Mouse (Mus musculus): ENCODE results near the gene Sbno2.

The Sbno2 gene

GRCm38 (mm10) chr10:80141786-80142529 lies 36.6 kb upstream of the Sbno2 start:
- peak; percentile 96 to 97 for DNase-seq (ENCODE audit: inconsistent age in 2 of 2, low spot score in 1 of 2)

DNA sequence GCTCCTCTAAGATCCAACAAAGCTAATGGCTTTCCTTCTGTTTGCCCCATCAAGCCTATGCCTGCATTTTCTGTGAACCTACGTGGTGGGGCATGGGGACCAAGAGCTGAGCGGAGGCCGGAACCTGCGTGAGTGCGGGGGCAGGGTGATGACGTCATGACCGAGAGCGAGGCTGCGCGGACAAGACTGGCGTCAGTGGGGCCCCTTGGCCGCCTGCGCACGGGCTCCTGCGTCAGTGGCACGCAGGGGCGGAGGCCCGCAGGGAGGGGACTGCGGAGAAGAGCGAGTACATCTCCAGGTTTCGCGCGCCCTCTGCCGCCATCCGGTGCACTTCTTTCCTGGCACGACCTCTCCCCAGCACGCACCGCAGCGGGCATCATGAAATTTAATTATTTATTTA lies 35.9 kb upstream of the Sbno2 start:
- DNase-seq (ENCODE audit: inconsistent age in 2 of 2, low spot score in 1 of 2) = peak; percentile 98 to 99

DNA sequence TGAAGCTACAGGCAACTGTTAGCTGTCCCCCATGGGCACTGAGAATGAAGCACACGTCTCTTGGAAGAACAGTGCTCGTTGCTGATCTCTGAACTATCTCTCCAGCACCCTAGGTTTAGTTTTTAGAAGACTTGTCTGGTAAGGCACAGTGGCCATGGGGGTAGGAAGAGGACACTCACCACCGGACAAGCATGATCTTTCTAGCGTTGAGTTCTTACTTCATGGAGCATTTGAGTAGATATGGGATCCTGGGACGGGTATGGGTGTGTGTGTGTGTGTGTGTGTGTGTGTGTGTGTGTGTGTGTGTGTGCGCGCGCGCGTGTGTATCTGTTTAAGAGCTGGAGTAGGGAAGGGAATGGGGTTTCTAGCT lies 35.3 kb upstream of the Sbno2 start, which contains the start of gene Cbarp:
Cbarp (minus strand) TSS at position 170 of the 370 bp plus-strand sequence.
- no peak for DNase-seq (ENCODE audit: inconsistent age in 2 of 2, low spot score in 1 of 2)

DNA sequence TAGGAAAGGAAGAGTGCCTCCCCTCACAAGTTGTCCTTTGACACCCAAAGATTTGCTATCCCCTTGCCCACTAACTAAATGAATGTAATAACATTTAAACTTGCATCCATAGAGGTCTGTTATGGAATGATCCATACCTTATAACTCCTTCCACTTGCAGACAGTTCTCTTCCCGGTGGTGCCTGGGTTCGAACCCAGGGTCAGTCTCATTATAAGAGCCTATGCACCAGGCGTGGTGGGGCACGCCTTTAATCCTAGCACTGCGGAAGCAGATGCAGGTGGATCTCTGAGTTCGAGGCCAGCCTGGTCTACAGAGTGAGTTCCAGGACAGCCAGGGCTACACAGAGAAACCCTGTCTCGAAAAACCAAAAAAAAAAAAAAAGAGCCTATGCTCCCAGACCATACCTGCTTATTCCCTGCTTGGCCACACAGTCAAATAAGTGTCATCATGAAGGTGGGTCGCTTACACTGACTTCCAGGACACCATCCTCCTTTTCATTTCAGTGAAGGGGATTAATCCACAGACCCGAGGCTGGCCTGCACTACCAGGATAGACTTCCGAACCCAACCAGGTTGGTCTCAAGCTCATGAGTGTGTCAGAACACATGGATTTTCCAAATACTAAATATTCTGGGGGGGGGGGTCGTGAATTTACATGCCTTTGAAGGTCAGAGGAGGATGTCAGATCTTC lies 34.7 kb upstream of the Sbno2 start:
- peak in 1 of 2 experiments; percentile 52 for DNase-seq (ENCODE audit: inconsistent age in 2 of 2, low spot score in 1 of 2)

- DNase-seq (ENCODE audit: inconsistent age in 2 of 2, low spot score in 1 of 2) = no peak
These were observed 34.0 kb upstream of the Sbno2 start for GRCm38 (mm10) chr10:80139439-80139775.

DNA sequence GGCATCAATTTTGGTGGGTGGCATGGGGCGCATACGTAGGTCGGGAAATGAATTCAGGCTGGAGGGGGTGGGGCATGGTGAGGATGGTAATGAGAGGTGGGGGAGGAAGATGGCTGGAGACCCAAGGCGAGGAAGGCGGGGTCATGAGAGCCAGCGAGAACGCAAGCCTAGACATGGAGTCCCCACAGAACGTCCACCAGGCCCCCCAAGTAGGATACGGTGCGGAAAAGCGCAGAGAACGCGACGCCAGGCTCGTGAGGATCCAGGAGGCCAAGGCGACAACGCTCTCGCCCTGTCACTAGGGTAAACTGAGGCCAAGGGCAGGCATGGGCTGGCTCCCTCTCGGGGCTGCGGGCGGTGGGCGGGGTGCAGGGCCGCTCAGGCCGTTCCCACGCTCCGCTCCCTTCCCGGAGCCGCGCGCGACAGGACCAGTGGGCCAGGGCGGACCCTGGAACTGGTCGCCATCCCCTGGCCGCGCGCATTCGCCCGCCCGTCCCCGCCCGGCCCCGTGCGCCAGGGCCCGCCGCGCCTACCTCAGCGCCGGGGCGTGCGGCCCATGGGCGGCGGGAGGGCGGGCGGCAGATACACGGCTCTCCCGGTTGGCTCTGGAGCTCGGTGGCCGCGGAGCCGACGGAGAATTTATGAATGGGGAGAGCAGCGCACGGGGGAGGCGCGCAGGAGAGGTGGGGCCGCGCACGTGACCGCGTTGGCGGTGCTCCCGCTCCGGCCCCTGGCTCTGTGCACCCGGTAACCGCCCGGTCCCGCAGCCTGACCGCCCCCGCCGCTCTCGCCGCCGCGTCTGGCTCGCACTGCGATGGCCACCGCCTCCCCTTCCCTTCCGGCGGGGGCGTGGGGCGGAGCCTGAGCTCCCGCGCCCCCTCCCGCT lies 33.4 kb upstream of the Sbno2 start, which contains the start of gene Atp5d:
Atp5d (plus strand) TSS at position 80 of the 886 bp plus-strand sequence.
- DNase-seq (ENCODE audit: inconsistent age in 2 of 2, low spot score in 1 of 2) = peak; percentile 85 to 89

- peak; percentile 52 to 79 for DNase-seq (ENCODE audit: inconsistent age in 2 of 2, low spot score in 1 of 2)
These were observed 32.5 kb upstream of the Sbno2 start for GRCm38 (mm10) chr10:80137626-80138552.

DNA sequence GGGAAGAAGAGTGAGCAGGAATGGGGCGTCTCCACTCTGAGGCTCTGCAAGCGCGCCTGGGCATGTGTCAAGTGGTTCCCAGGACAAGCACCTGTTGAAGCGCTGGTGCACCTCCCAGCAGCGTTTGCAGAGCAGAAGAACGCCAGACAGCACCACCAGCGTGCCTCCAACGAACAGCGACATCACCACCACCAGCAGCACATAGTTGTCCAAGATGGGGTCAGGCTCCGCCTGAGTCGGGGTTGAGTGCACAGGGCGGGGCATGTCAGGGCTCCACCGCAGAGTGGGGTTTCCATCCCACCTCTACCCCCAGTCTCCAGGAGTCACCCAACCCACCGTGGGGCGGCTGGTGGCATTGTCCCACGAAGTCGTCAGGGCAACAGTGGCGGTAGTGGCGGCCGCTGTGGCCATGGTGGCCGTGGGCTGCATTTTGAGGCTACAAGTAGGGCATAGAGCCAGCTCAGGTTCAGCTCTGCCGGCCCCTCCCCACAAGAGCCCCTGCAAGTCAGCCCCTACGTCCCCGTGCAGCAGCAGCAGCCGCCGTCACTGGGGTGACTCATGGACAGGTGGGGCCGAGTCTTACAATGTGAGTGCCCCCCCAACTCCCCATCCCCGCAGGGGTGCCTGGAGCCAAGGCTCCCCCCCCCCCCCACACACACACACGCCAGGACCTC lies 31.7 kb upstream of the Sbno2 start:
- DNase-seq (ENCODE audit: inconsistent age in 2 of 2, low spot score in 1 of 2) = peak; percentile 66 to 74

DNA sequence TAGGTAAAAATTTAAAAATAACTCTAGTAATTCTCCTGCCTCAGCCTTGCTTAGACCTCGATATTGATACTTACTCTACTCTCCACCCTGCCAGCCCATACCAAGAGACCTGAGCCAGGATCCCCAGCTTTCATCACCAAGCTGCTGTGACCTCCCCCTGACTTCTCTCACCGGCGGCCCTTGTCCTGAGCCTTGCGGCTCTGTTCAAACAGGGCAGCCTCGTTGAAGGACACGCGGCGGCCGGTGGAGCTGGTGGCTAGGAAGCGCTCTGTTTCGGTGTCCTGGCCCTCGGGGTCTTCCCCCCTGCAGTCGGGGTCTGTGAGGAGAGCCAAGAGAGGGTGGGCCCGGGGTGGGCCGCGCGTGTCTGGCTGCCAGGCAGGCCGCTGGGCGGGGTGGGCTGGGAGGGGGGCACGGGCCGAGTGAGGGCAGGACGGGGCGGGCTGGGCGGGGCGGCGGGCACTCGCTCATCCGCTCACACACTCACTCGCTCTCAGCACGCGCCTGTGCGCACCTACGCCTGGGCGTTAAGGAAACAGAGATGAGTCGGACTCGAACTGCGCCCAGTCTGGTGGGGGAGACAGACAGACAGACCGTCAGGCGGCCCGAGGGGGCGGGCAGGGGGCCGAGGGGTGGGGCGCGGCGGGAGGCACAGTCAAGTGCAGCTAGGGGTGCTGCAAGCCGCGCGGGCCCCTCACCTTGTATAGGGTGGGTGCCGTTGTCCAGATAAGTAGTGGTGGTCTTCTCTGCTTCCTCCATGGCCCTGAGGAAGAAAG lies 31.0 kb upstream of the Sbno2 start:
- peak; percentile 52 to 58 for DNase-seq (ENCODE audit: inconsistent age in 2 of 2, low spot score in 1 of 2)

DNA sequence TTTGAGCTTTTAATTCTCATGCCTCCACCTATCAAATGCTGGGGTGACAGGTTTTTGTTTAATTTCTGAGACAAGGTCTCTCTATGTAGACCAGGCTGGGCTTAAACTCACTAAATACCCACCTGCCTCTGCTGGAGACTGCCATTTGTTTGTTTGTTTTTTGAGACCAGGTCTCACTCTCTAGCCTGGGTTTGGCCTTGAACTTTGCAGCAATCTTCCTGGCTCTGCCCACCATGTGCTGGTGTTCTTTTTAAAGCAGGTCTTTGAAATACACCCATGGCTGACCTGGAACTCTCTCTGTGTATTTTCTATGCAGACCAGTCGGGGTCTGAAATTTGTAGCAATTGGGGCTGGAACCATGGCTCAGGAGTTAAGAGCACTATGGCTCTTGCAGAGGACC lies 30.3 kb upstream of the Sbno2 start:
- DNase-seq (ENCODE audit: inconsistent age in 2 of 2, low spot score in 1 of 2) = peak in 1 of 2 experiments; percentile 66

DNA sequence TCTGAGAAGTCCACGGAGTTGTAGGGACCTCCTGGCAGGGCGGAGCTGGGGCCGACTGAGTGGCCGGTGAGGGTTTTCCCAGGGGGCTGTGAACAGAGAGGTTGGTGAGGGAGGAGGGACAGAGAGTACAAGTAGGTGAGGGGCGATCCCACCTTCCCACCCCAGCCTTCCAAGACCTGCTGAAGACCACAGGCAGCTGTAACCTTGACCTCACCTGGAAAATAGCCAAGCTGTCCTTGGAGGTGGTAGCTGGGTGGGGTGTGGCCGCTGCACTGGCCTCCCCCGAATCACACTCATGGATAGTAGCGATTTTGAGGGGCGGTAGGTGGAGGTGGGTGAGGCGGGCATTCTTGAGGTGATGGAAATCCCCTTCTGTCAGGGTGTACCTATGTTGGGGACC lies 29.8 kb upstream of the Sbno2 start:
- DNase-seq (ENCODE audit: inconsistent age in 2 of 2, low spot score in 1 of 2) = peak; percentile 42 to 56

DNA sequence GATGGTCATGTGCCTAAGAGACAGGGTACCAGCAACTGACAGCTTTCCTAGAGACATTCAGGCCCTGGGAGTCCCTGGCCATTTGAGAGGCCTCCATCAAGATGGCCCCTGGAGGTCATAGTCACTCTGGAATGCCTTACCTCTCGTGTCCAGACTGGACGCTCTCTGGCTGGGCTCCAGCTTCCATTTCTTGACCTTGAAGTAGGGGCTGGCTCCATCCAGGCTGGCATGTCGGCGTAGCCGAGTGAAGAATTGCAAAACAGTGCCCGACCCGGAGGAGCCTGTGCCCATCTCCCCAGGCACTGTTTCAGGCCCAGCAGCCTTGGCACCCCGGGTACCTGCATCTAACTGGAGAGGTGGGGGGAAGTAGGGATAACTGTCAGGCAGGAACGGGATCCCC lies 29.1 kb upstream of the Sbno2 start:
- DNase-seq (ENCODE audit: inconsistent age in 2 of 2, low spot score in 1 of 2) = peak; percentile 41 to 73

GRCm38 (mm10) chr10:80133226-80133849 lies 28.0 kb upstream of the Sbno2 start:
- peak; percentile 57 to 82 for DNase-seq (ENCODE audit: inconsistent age in 2 of 2, low spot score in 1 of 2)

GRCm38 (mm10) chr10:80131952-80132350 lies 26.6 kb upstream of the Sbno2 start:
- peak in 1 of 2 experiments; percentile 62 for DNase-seq (ENCODE audit: inconsistent age in 2 of 2, low spot score in 1 of 2)

DNA sequence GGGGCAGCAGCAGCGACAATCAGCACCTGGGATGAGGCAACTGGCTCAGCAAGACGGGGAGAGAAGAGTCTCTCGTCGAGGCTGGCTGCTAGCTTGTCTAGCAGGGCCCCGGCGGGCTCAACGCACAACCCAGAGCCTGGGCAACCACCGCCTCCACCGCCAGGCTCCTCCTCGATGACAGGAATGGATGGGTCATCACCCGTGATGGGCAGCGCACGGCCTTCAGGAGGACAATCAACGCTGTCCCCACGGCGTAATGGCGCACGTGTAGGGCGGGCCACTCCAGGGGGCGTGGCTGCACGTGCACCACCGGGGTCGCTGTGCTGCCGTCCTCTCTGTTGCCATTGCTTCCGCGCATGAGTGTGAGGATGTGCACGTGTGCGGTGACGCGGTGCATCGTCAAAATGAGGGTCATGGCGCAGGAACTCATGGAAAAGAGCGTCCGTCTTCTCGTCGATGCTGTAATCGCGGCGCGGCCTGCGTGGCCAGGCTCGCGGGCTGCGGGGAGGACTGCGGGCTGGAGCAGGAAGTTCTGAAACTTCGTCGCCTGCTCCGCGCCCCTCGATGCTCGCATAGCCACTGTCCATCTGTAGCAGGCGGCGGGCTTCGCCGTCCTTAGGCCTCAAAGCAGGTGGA lies 26.1 kb upstream of the Sbno2 start:
- DNase-seq (ENCODE audit: inconsistent age in 2 of 2, low spot score in 1 of 2) = peak; percentile 71 to 84

GRCm38 (mm10) chr10:80130403-80131031 lies 25.1 kb upstream of the Sbno2 start:
- peak in 1 of 2 experiments; percentile 53 for DNase-seq (ENCODE audit: inconsistent age in 2 of 2, low spot score in 1 of 2)

DNA sequence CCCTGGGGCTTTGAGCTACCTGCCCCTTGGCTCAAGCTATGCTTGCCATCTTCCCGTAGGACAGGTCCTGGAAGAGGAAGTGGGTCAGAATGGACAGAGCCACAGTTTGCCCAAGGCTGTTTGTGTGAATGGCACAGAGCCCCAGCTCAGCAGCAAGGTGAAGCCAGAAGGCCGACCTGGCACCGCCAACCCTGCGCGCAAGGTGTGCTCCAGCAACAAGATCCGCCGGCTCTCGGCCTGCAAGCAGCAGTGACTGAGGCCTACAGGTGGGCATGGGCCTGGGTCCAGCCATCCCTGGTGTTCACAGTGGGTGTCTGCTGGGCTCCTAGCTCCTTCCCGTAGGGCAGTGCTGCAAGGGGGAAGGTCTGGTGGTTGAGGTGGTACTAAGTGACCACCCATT lies 24.5 kb upstream of the Sbno2 start:
- peak in 1 of 2 experiments; percentile 48 for DNase-seq (ENCODE audit: inconsistent age in 2 of 2, low spot score in 1 of 2)

DNA sequence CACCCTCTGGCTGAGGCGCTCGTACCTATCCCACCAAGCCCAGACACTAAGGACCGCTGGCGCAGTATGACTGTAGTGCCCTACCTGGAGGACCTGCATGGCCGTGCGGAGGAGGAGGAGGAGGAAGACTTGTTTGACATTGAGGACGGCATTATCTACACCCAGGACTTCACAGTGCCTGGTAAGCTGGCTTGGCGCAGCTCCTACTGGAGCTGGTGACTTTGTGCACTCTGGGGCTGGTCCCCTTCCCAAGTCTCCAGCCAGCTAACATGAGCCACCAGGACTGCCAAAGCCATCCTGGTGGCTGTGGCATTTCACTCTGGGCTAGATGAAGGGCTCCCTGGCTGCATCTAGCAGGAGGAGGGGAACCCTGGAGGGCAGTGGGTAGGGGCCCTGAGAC lies 22.5 kb upstream of the Sbno2 start:
- DNase-seq (ENCODE audit: inconsistent age in 2 of 2, low spot score in 1 of 2) = no peak
